Mouse (Mus musculus) bone marrow macrophage, adult 2 months (primary cell): Measurements from ENCODE around the gene Dlk1.

Source experiments
- CTCF ChIP-seq: IDR thresholded peaks from 2 replicates; pipeline ENCODE4 v1.5.1; 2012; ENCODE audit warnings: low read depth, mild to moderate bottlenecking, low read length, moderate library complexity
- POLR2A ChIP-seq: IDR thresholded peaks from 2 replicates; pipeline ENCODE4 v1.6.1; 2012; ENCODE audit warnings: mild to moderate bottlenecking, low read depth, low read length, borderline replicate concordance

- no peak for TF ChIP-seq CTCF
- TF ChIP-seq POLR2A, result no peak
Observed at GRCm38 (mm10) chr12:109449421-109450411, 2.9 kb upstream of the Dlk1 start.
